Mouse (Mus musculus): Measurements from ENCODE around the gene Map3k13.
A peak's percentile ranks its signal among the peaks of the same experiment; 100 is the strongest.
"Not testable (repeated sequence)": the region's sequence is repeated elsewhere in the genome, so short reads cannot be mapped to it uniquely, and the experiment has no call there.

Map3k13 gene

GRCm38 (mm10) chr16:21908906-21909305 is 114.8 kb downstream of the Map3k13 start:
- DNase-seq (ENCODE audit: low spot score), result not testable (repeated sequence)

GRCm38 (mm10) chr16:21913347-21913746 is 119.2 kb downstream of the Map3k13 start:
- DNase-seq (ENCODE audit: low spot score), result no peak

GRCm38 (mm10) chr16:21916681-21917080 is 122.5 kb downstream of the Map3k13 start:
- DNase-seq (ENCODE audit: low spot score), result no peak

GRCm38 (mm10) chr16:21928471-21928870 is 134.3 kb downstream of the Map3k13 start:
- DNase-seq (ENCODE audit: low spot score), result no peak

- peak; percentile 45 for DNase-seq (ENCODE audit: low spot score)
Measured at GRCm38 (mm10) chr16:21946761-21947715, 152.9 kb downstream of the Map3k13 start, which contains the start of gene Tmem41a. Gene Tmem41a (minus strand): TSS chr16:21947552.

GRCm38 (mm10) chr16:21955591-21955990 is 161.4 kb downstream of the Map3k13 start:
- no peak for DNase-seq (ENCODE audit: low spot score)

GRCm38 (mm10) chr16:21965576-21965975 is 171.4 kb downstream of the Map3k13 start:
- DNase-seq (ENCODE audit: low spot score), result no peak

GRCm38 (mm10) chr16:21969874-21970273 is 175.7 kb downstream of the Map3k13 start:
- no peak for DNase-seq (ENCODE audit: low spot score)

- DNase-seq (ENCODE audit: low spot score), result no peak
Measured at GRCm38 (mm10) chr16:21970536-21970935, 176.4 kb downstream of the Map3k13 start.

GRCm38 (mm10) chr16:21971446-21971845 is 177.3 kb downstream of the Map3k13 start:
- no peak for DNase-seq (ENCODE audit: low spot score)

GRCm38 (mm10) chr16:21976203-21976602 is 182.1 kb downstream of the Map3k13 start:
- DNase-seq (ENCODE audit: low spot score), result no peak

- no peak for DNase-seq (ENCODE audit: low spot score)
Measured at GRCm38 (mm10) chr16:21977347-21977746, 183.2 kb downstream of the Map3k13 start.

Data from urinary bladder, postnatal 10 days (tissue).